Mouse (Mus musculus): ENCODE results near the gene Ovch2. TPM values are rescaled to one million over a fixed set of nuclear protein-coding genes. Genes with fewer than 3 reads are reported as not detected.
"Not testable (repeated sequence)": the region's sequence is repeated elsewhere in the genome, so short reads cannot be mapped to it uniquely, and the experiment has no call there.

The Ovch2 gene
- not detected in 2 replicates for polyA plus RNA-seq (2015; fragmentation: Nextera tagmentation; extraction: Ambion mirVana)

GRCm38 (mm10) chr7:107801108-107801507 is at the start of gene Ovch2:
Gene Ovch2 (minus strand): TSS chr7:107801208.
- H3K9ac ChIP-seq: no peak within 1 kb of the TSS
- no peak for ATAC-seq (replicated peaks)
- no peak within 1 kb of the TSS for H3K4me2 ChIP-seq
- no peak within 1 kb of the TSS for H3K27ac ChIP-seq
- H3K9me3 ChIP-seq: no peaks in the 10 kb centered on the region
- 93% methylated on average over 2 of the region's 2 CpGs for WGBS
- H3K36me3 ChIP-seq (replicated peaks): no peaks in the 10 kb centered on the region
- no peak within 1 kb of the TSS for H3K4me3 ChIP-seq
- H3K27me3 ChIP-seq (replicated peaks): no peaks in the 10 kb centered on the region
- H3K4me1 ChIP-seq: no peaks in the 10 kb centered on the region

- WGBS: 77% methylated on average over 1 of the region's 1 CpGs
- not testable (repeated sequence) for H3K4me3 ChIP-seq; H3K36me3 ChIP-seq (replicated peaks); H3K9ac ChIP-seq; H3K27me3 ChIP-seq (replicated peaks); H3K27ac ChIP-seq; H3K4me2 ChIP-seq; ATAC-seq (replicated peaks); H3K9me3 ChIP-seq; H3K4me1 ChIP-seq
Measured at GRCm38 (mm10) chr7:107847390-107847789, 46.4 kb upstream of the Ovch2 start, which contains the start of gene Olfr470. Gene Olfr470 (minus strand): TSS chr7:107847490.

DNA sequence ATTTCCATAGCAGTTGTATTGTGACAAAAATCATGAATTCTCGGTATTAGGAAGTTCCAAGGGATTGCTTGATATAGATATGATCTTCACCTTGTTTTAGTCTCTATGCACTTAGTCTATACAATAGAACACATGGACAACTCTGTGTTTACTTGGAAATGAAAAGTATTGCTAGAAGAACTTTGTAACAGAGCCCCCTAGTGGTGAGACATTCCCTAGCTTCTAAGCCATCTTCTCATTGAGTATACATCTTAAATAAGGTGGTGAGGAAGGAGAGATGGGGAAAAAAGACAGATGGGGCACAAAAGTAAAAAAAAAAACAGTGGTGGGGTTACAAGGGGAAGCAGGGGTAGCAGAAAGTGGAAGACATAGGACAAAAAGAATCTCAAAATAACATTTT is 40.7 kb upstream of the Ovch2 start:
- no peak overlapping the region for H3K27ac ChIP-seq
- WGBS: 88% methylated on average over 1 of the region's 1 CpGs
- ATAC-seq (replicated peaks): no peak
- no peaks in the 10 kb centered on the region for H3K9me3 ChIP-seq
- H3K4me1 ChIP-seq: no peaks in the 10 kb centered on the region
- H3K9ac ChIP-seq: no peak overlapping the region
- no peaks in the 10 kb centered on the region for H3K36me3 ChIP-seq (replicated peaks)
- H3K4me3 ChIP-seq: no peak overlapping the region
- H3K4me2 ChIP-seq: no peak overlapping the region
- H3K27me3 ChIP-seq (replicated peaks): no peaks in the 10 kb centered on the region

DNA sequence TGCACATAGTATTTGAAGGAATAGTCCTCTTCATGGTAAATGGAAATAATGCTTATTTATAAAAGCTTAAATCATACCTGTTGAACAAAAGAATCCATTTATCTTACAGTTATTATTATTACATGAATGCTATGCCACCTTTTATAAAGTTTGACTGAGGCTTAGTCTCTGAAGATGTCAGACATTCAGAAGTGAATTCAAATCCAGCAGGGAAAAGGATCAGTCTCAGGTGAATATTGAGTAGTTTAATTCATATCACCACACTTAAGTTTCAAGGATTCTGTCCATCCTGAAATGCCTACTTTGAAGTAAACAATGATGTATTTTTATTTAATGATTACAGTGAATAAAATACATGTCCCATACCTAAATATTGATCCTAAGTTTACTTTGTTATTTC is 24.4 kb upstream of the Ovch2 start, which contains the start of gene Olfr469:
Gene Olfr469, minus strand, starts transcription at position 101 of the 400 bp plus-strand sequence.
- H3K4me1 ChIP-seq; H3K27ac ChIP-seq; H3K4me3 ChIP-seq; H3K27me3 ChIP-seq (replicated peaks); H3K36me3 ChIP-seq (replicated peaks); H3K4me2 ChIP-seq; ATAC-seq (replicated peaks); H3K9me3 ChIP-seq; H3K9ac ChIP-seq: not testable (repeated sequence)

- 75% methylated on average over 2 of the region's 2 CpGs for WGBS
- H3K9me3 ChIP-seq; H3K9ac ChIP-seq; H3K4me1 ChIP-seq; H3K36me3 ChIP-seq (replicated peaks); H3K4me2 ChIP-seq; H3K27ac ChIP-seq; ATAC-seq (replicated peaks); H3K4me3 ChIP-seq; H3K27me3 ChIP-seq (replicated peaks): not testable (repeated sequence)
Measured at GRCm38 (mm10) chr7:107823867-107824266, 22.9 kb upstream of the Ovch2 start.

GRCm38 (mm10) chr7:107819442-107819841 is 18.4 kb upstream of the Ovch2 start:
- H3K27ac ChIP-seq: no peak overlapping the region
- H3K36me3 ChIP-seq (replicated peaks): no peaks in the 10 kb centered on the region
- no peak overlapping the region for H3K4me3 ChIP-seq
- H3K9ac ChIP-seq: no peak overlapping the region
- no peaks in the 10 kb centered on the region for H3K9me3 ChIP-seq
- H3K4me2 ChIP-seq: no peak overlapping the region
- H3K27me3 ChIP-seq (replicated peaks): no peaks in the 10 kb centered on the region
- no peaks in the 10 kb centered on the region for H3K4me1 ChIP-seq
- no peak for ATAC-seq (replicated peaks)

- ATAC-seq (replicated peaks): no peak
- no peaks in the 10 kb centered on the region for H3K36me3 ChIP-seq (replicated peaks)
- no peak within 1 kb of the TSS for H3K9ac ChIP-seq
- H3K27ac ChIP-seq: no peak within 1 kb of the TSS
- H3K27me3 ChIP-seq (replicated peaks): no peaks in the 10 kb centered on the region
- H3K4me2 ChIP-seq: no peak within 1 kb of the TSS
- H3K4me3 ChIP-seq: no peak within 1 kb of the TSS
- H3K4me1 ChIP-seq: no peaks in the 10 kb centered on the region
- H3K9me3 ChIP-seq: no peaks in the 10 kb centered on the region
Measured at GRCm38 (mm10) chr7:107811963-107812362, 11.0 kb upstream of the Ovch2 start, which contains the start of gene Olfr467. Gene Olfr467 (plus strand): TSS chr7:107812263.

GRCm38 (mm10) chr7:107802138-107802537 is 1.1 kb upstream of the Ovch2 start:
- Histone ChIP-seq H3K27ac (no peak overlapping the region), H3K9me3 (no peaks in the 10 kb centered on the region), H3K4me1 (no peaks in the 10 kb centered on the region), H3K4me2 (no peak overlapping the region), H3K9ac (no peak overlapping the region), H3K36me3 (replicated peaks) (no peaks in the 10 kb centered on the region), H3K27me3 (replicated peaks) (no peaks in the 10 kb centered on the region), H3K4me3 (no peak overlapping the region)
- no peak for ATAC-seq (replicated peaks)
- 82% methylated on average over 3 of the region's 3 CpGs for WGBS

DNA sequence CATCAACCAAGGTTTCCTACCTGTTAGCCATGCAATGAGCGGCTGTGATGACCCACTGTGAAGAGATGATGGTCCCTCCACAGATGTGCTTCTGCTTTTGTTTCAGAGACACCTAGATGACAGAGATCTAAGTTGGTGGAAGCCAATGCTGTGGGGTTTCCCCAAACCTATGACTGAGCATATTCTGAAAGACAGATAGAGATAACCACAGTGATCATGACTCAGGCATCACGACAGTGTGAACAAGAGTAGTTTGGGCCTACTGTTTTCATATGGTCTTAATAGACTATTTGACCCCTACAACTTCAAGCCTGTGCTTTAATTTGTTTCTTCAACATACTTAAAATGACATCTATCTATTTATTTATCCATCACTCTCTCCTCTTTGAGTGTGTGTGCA is 4.5 kb downstream of the Ovch2 start:
- no peaks in the 10 kb centered on the region for H3K27me3 ChIP-seq (replicated peaks)
- H3K9me3 ChIP-seq: no peaks in the 10 kb centered on the region
- H3K27ac ChIP-seq: no peak overlapping the region
- H3K4me2 ChIP-seq: no peak overlapping the region
- no peak overlapping the region for H3K9ac ChIP-seq
- no peaks in the 10 kb centered on the region for H3K4me1 ChIP-seq
- ATAC-seq (replicated peaks): no peak
- 85% methylated on average over 2 of the region's 2 CpGs for WGBS
- no peak overlapping the region for H3K4me3 ChIP-seq
- no peaks in the 10 kb centered on the region for H3K36me3 ChIP-seq (replicated peaks)

DNA sequence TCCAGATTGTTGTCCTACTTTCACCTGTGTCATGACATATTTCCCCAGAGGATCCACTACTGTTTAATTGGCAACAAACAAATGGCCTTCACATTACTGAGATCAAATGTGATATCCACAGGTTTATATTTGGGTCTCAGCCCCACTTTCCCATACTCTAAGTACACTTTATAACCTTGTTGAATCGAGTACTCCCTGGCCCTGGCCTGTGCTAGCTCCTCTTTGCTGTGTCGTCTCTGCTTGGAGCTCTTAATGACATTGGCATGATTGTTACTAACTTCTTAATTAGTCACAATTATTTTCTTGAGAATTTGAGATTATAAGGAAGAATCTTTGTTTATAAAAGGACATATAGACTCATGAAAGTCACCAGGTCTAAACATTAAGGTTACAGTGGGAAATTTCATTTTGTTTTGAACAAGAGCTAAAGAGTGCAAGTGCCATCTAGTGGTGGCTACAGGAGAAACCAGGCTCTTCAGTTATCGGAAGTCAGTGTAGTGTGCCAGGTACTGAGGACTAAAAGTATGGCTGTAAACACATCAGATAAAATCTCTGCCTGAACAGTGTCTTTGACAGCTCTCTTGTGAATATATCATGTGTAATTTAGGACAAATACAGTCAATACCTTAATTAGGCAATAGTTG is 12.9 kb downstream of the Ovch2 start:
- Histone ChIP-seq H3K4me2 (no peak overlapping the region), H3K27ac (no peak overlapping the region), H3K4me3 (no peak overlapping the region), H3K27me3 (replicated peaks) (no peaks in the 10 kb centered on the region), H3K36me3 (replicated peaks) (no peaks in the 10 kb centered on the region), H3K4me1 (no peaks in the 10 kb centered on the region), H3K9me3 (no peaks in the 10 kb centered on the region), H3K9ac (no peak overlapping the region)
- ATAC-seq (replicated peaks): peak; percentile 76
- 65% methylated on average over 3 of the region's 3 CpGs for WGBS

GRCm38 (mm10) chr7:107779611-107780010 is 21.4 kb downstream of the Ovch2 start:
- peak; percentile 54; the same call in 1 of the 2 replicates for ATAC-seq (replicated peaks)
- Histone ChIP-seq H3K9ac (no peak overlapping the region), H3K4me3 (no peak overlapping the region), H3K27ac (no peak overlapping the region), H3K27me3 (replicated peaks) (no peaks in the 10 kb centered on the region), H3K4me1 (no peaks in the 10 kb centered on the region), H3K9me3 (no peaks in the 10 kb centered on the region), H3K36me3 (replicated peaks) (no peaks in the 10 kb centered on the region), H3K4me2 (no peak overlapping the region)
- 42% methylated on average over 4 of the region's 4 CpGs for WGBS

GRCm38 (mm10) chr7:107778216-107778615 is 22.8 kb downstream of the Ovch2 start:
- 86% methylated on average over 1 of the region's 1 CpGs for WGBS
- H3K9me3 ChIP-seq: no peaks in the 10 kb centered on the region

DNA sequence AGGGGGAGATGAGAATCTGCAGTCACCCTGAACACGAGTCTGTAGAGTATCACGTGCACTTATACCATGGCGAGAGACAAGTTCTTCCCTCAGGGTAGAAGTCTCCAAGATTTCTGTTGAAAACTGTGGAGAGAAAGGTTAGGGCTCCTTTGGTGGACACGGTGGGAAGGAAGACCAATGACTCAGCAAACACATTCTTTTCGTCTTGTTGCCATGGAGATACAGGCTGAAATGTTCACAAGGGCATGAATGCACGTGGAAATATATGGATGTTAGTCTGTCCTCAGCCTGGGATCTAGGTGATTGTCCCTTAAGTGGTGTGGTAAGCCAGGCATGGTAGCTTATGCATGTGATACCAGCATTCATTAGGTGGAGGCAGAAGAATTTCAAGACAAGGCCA is 30.2 kb downstream of the Ovch2 start:
- ATAC-seq (replicated peaks): no peak
- WGBS: 51% methylated on average over 6 of the region's 6 CpGs
- Histone ChIP-seq H3K36me3 (replicated peaks) (no peaks in the 10 kb centered on the region), H3K4me2 (no peak overlapping the region), H3K4me1 (no peaks in the 10 kb centered on the region), H3K27me3 (replicated peaks) (no peaks in the 10 kb centered on the region), H3K9me3 (no peaks in the 10 kb centered on the region), H3K9ac (no peak overlapping the region), H3K27ac (no peak overlapping the region), H3K4me3 (no peak overlapping the region)

More at GRCm38 (mm10) chr7:107778216-107778615, 22.8 kb downstream of the Ovch2 start:
- H3K27me3 ChIP-seq (replicated peaks): no peaks in the 10 kb centered on the region
- no peaks in the 10 kb centered on the region for H3K36me3 ChIP-seq (replicated peaks)
- H3K4me2 ChIP-seq: no peak overlapping the region
- H3K27ac ChIP-seq: no peak overlapping the region
- H3K4me1 ChIP-seq: no peaks in the 10 kb centered on the region
- no peak overlapping the region for H3K9ac ChIP-seq
- no peak for ATAC-seq (replicated peaks)
- no peak overlapping the region for H3K4me3 ChIP-seq
